Mouse (Mus musculus): ENCODE measurements around the gene Ids. TPM values are rescaled to one million over a fixed set of nuclear protein-coding genes. Genes with fewer than 3 reads are reported as not detected.
A peak's percentile ranks its signal among the peaks of the same experiment; 100 is the strongest.
"Not testable (repeated sequence)": the region's sequence is repeated elsewhere in the genome, so short reads cannot be mapped to it uniquely, and the experiment has no call there.

Gene Ids
- total RNA-seq (2021) = 100 to 1,000 TPM; 286 to 303 TPM
- long read RNA-seq, experiment 1, full-length matches to known transcripts = 48 of 81 reads
- long read RNA-seq, experiment 1, partial matches to known transcripts = 8 of 81 reads
- long read RNA-seq, experiment 1, other reads (novel, unspliced or antisense) = 25 of 81 reads
- long read RNA-seq, experiment 2, full-length matches to known transcripts = 18 of 49 reads
- long read RNA-seq, experiment 2, partial matches to known transcripts = 4 of 49 reads
- long read RNA-seq, experiment 2, other reads (novel, unspliced or antisense) = 27 of 49 reads

DNA sequence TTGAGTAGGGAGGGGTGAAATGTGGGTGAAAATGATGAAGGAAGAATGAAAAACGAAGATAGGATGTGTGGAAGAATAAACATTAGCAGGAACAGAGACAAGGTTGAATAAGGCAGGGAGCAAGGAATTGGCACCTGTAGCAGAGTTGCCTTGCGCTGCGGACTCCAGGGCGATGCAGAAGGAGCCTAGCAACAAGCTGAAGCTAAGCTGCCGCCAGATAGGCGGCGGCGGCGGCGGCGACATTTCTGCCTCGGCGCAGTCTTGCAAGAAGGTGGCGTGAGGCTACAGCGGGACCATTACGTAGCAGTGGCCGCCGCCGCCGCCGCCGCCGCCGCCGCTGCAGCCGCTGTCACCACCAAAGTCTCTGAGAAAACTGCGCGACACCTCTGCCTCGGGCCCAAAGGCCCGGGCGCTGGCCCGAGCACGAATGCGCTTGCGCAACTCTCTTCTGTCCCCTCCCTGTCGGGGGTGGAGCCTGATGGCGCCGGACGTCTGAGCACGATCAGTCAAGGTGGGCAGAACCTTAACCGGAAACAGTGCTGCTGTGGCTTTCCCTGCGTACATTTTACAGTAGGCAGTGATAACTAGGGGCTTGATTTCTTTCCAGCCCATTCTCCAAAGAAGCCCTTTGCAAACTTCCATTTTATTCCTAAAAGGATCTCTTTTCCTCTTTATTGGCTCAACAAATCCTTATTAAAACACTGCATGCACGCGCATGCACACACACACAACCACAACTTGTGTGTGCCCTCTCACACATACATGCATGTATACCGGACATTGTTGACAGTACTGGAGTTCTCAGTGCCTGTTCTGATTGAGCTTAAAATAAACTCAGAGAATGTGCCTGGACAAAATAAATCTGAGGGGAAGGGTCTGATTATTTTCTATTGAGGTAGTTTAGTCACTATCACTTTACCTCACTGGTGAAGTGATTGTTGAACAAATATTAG, at the start of gene Ids:
Ids (minus strand) TSS at position 424 of the 953 bp plus-strand sequence.
- Histone ChIP-seq H3K27ac (peak within 1 kb of the TSS; percentile 86), H3K4me3 (peak within 1 kb of the TSS; percentile 71)
- DNase-seq (ENCODE audit: low spot score in 2 of 2) = peak; percentile 82 to 83
- peak; percentile 16; the same call in 1 of the 2 replicates for TF ChIP-seq CTCF (conservative IDR thresholded peaks at IDR 0.05)

GRCm38 (mm10) chrX:70392636-70393035, 27.8 kb upstream of the Ids start:
- H3K27ac ChIP-seq; H3K4me3 ChIP-seq; DNase-seq (ENCODE audit: low spot score in 2 of 2): not testable (repeated sequence)

GRCm38 (mm10) chrX:70385962-70386351, 21.1 kb upstream of the Ids start:
- no peak for TF ChIP-seq CTCF (conservative IDR thresholded peaks at IDR 0.05)
- Histone ChIP-seq H3K4me3 (peak overlapping the region; percentile 66), H3K27ac (peak overlapping the region; percentile 94)
- DNase-seq (ENCODE audit: low spot score in 2 of 2) = no peak

DNA sequence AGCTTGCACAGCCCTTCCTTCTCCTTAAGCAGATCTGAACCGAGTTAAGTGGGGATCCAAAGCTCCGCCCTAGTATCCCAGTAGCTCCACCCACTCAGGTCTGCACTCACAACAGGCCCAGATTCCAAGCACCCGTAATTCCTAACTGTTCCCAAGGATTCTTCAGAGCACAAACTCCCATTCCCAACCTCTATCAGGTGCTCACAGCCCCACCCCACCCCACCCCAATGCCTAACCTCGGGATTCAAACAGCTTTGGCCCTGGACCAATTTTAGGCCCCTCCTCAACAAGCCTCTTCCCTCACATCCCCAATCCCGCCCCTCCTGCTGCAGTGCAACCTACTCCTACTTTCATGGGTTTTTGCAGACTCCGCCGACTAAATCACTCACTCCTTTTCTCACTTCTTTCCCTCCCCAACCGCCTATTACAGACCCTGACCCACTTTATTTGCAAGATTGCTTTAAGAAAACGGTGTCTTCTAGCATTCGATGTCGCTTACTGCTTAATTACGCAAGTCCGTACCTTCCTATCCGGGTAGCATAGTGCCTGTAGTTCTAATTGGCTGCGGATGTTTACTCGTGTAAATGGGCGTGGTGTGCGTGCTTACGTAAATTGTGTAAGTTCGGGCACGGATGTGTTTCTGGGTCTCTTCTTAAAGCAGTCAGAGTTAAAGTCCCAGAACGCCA, 20.5 kb upstream of the Ids start, which contains the start of gene 1110012L19Rik:
1110012L19Rik (plus strand) TSS at position 602 of the 686 bp plus-strand sequence.
- H3K4me3 ChIP-seq = peak within 1 kb of the TSS; percentile 66
- peak within 1 kb of the TSS; percentile 94 for H3K27ac ChIP-seq
- no peak for TF ChIP-seq CTCF (conservative IDR thresholded peaks at IDR 0.05)
- DNase-seq (ENCODE audit: low spot score in 2 of 2) = peak; percentile 48 to 81

DNA sequence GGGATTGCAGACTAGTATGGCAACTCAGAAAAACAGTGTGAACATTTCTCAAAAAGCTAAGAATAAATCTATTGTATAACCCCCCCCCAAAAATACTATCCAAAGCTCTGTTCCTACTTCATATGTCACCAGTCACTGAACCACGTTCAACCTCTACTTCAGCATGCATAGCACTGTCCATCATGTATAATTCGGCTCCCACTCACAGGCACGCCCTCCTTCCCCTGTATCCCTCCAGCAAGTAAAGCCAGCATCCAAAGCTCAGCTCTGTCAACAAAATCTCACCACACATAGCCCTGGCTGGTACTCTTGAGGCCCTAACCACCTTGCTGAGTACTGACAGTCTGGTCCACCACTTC, 20.0 kb upstream of the Ids start:
- no peak for DNase-seq (ENCODE audit: low spot score in 2 of 2)
- Histone ChIP-seq H3K4me3 (peak overlapping the region; percentile 66), H3K27ac (peak overlapping the region; percentile 94)
- TF ChIP-seq CTCF (conservative IDR thresholded peaks at IDR 0.05) = no peak

GRCm38 (mm10) chrX:70374469-70375110, 9.7 kb upstream of the Ids start:
- not testable (repeated sequence) for H3K27ac ChIP-seq; DNase-seq (ENCODE audit: low spot score in 2 of 2); H3K4me3 ChIP-seq
- peak; percentile 51 for TF ChIP-seq CTCF (conservative IDR thresholded peaks at IDR 0.05)

DNA sequence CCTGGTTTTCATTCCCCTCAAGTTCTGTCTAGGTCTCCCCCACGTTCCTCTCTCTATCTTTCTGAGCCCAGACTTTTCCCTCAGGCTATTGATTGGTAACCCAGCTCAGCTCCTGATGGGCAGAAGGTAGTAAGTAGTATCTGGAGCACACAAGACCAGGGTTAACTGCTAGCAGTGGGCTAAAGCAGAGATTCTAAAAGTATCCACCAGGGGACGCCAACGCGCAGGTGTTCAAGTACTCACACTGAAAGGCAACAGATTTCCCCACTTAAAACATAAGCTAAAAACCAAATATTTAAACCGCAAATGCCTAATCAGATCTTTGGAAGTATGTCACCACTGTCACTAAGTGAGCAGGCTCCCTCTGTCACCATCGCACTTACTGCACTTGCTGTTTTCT, 4.9 kb upstream of the Ids start:
- not testable (repeated sequence) for H3K27ac ChIP-seq; H3K4me3 ChIP-seq; DNase-seq (ENCODE audit: low spot score in 2 of 2)

DNA sequence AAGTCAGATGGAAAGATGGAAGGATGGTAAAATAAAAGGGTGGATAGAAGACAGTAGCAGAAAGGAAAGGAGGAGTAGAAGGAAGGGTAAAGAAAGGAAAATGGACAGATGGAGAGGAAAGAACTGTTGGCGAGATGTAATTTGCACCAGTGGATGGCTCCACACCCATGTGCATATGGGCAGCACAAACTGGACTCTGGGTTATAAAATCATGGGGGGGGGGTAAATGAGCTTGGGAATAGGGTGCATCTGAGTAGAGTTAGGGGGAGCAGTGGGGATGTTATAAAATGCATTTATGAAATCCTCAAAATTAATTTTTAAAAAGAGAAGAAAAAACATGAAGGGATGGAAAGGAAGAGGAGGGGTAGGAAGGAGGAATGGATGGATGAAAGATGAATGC, 682 bp downstream of the Ids start:
- TF ChIP-seq CTCF (conservative IDR thresholded peaks at IDR 0.05) = no peak
- H3K27ac ChIP-seq = peak overlapping the region; percentile 86
- no peak for DNase-seq (ENCODE audit: low spot score in 2 of 2)
- H3K4me3 ChIP-seq = peak overlapping the region; percentile 71

DNA sequence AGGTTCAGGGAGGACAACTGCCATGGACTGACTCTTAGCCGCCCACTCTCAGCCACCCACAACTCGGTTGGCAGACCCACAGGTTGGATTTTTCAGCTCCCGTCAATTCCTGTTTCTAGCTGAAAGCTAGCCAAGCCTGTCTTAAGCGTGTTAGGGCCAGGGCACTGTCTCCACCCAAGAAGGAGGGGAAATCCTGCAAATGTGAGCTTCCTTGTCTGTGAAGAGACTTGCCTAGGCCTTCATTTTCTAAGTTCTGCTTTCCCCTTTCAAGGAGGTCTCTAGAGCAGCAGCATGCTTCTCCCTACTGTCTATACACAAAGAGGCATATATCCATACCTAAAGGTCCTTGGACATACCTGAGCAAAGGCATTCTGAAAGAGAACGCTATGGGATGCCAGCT, 1.4 kb downstream of the Ids start:
- no peak for DNase-seq (ENCODE audit: low spot score in 2 of 2)
- Histone ChIP-seq H3K4me3 (peak overlapping the region; percentile 71), H3K27ac (peak overlapping the region; percentile 86; the same call in 1 of the 2 replicates)
- no peak for TF ChIP-seq CTCF (conservative IDR thresholded peaks at IDR 0.05)

- TF ChIP-seq CTCF (conservative IDR thresholded peaks at IDR 0.05) = no peak
- peak overlapping the region; percentile 71 for H3K4me3 ChIP-seq
- no peak for DNase-seq (ENCODE audit: low spot score in 2 of 2)
- H3K27ac ChIP-seq = peak overlapping the region; percentile 86; the same call in 1 of the 2 replicates
Measured at GRCm38 (mm10) chrX:70362985-70363384, 1.9 kb downstream of the Ids start.

- peak; percentile 95 for TF ChIP-seq CTCF (conservative IDR thresholded peaks at IDR 0.05)
- peak; percentile 54 to 67 for DNase-seq (ENCODE audit: low spot score in 2 of 2)
- Histone ChIP-seq H3K27ac (no peak overlapping the region), H3K4me3 (no peak overlapping the region)
Measured at GRCm38 (mm10) chrX:70330202-70330843, 34.6 kb downstream of the Ids start.
